Mouse (Mus musculus) ES-E14 (cell line): Measurements from ENCODE around the gene Chrnb1. TPM values are rescaled to one million over a fixed set of nuclear protein-coding genes. Genes with fewer than 3 reads are reported as not detected.

Experiments used
- DNase-seq: peaks from one replicate; pipeline ENCODE4 v3.0.0-alpha.2; 2013; ENCODE audit warnings: low read depth, low spot score
- H3K27ac ChIP-seq: 2 replicates; pipeline ENCODE4 v1.5.1; 2012; ENCODE audit warnings: low read depth, mild to moderate bottlenecking, low read length, moderate library complexity, mixed read lengths; ENCODE audit not compliant: poor library complexity, insufficient read depth, severe bottlenecking
- H3K36me3 ChIP-seq: 2 replicates; pipeline ENCODE4 v1.6.1; 2012; ENCODE audit warnings: mild to moderate bottlenecking, low read length, moderate library complexity, mixed read lengths; ENCODE audit not compliant: control insufficient read depth, poor library complexity, insufficient read depth, severe bottlenecking
- H3K4me1 ChIP-seq, 2 experiments: fragments of 150-350 bp in 1 of 2; sonication (generic) in 1 of 2; 2 replicates each; pipeline ENCODE4 v1.6.1; 2012; ENCODE audit warnings: low read length in 2 of 2, mild to moderate bottlenecking in 1 of 2, mixed read lengths in 1 of 2; ENCODE audit not compliant: control insufficient read depth in 2 of 2, insufficient read depth in 2 of 2, poor library complexity in 1 of 2
- H3K4me3 ChIP-seq, 2 experiments: fragments of 150-350 bp in 1 of 2; sonication (generic) in 1 of 2; 2 replicates each; pipeline ENCODE4 v1.5.1; 2012; ENCODE audit warnings: low read length in 2 of 2, low read depth in 1 of 2, mild to moderate bottlenecking in 1 of 2, mixed read lengths in 1 of 2; ENCODE audit not compliant: insufficient read depth in 1 of 2, poor library complexity in 1 of 2, severe bottlenecking in 1 of 2
- H3K9ac ChIP-seq: 2 replicates; pipeline ENCODE4 v1.6.1; 2012; ENCODE audit warnings: low read depth, mild to moderate bottlenecking, low read length, mixed read lengths; ENCODE audit not compliant: poor library complexity, insufficient read depth, severe bottlenecking
- H3K9me3 ChIP-seq: fragments of 150-350 bp; sonication (generic); 2 replicates; pipeline ENCODE4 v1.6.1; 2012; ENCODE audit warnings: low read depth, mild to moderate bottlenecking, low read length; ENCODE audit not compliant: control insufficient read depth, insufficient read depth
- CHD2 ChIP-seq: IDR thresholded peaks from 2 replicates; pipeline ENCODE4 v1.6.1; 2014; ENCODE audit warnings: mild to moderate bottlenecking, low read depth, low read length, inconsistent platforms
- HCFC1 ChIP-seq: IDR thresholded peaks from 2 replicates; pipeline ENCODE4 v1.6.1; 2012; ENCODE audit warnings: low read length, inconsistent platforms, borderline replicate concordance; ENCODE audit not compliant: insufficient read depth
- MAFK ChIP-seq: IDR thresholded peaks from 2 replicates; pipeline ENCODE4 v1.6.1; 2014; ENCODE audit warnings: mild to moderate bottlenecking, low read depth, low read length, inconsistent platforms; ENCODE audit not compliant: insufficient read depth
- ZC3H11A ChIP-seq: IDR thresholded peaks from 2 replicates; pipeline ENCODE4 v1.6.1; 2012; ENCODE audit warnings: low read depth, mild to moderate bottlenecking, inconsistent platforms, low read length, borderline replicate concordance
- ZNF384 ChIP-seq: IDR thresholded peaks from 2 replicates; pipeline ENCODE4 v1.6.1; 2012; ENCODE audit warnings: low read depth, low read length, inconsistent platforms
- in situ Hi-C, 2 experiments: fragments of 600-800 bp; cut with MboI; formaldehyde crosslinking; loops; one replicate each; pipeline ENCODE4 v1.15.1; 2025; ENCODE audit warnings: low sequenced_read_pairs in 2 of 2, inconsistent platforms in 1 of 2; ENCODE audit not compliant: unreplicated experiment in 2 of 2
- total RNA-seq: library from RNA; depleted of rRNA; stranded (reverse); fragments of 300-350 nt; gene quantifications from 2 replicates; pipeline ENCODE4 v1.2.3, GENCODE M21; 2012

Chrnb1 gene
- total RNA-seq, 1 experiment, result 3.8 TPM

DNA sequence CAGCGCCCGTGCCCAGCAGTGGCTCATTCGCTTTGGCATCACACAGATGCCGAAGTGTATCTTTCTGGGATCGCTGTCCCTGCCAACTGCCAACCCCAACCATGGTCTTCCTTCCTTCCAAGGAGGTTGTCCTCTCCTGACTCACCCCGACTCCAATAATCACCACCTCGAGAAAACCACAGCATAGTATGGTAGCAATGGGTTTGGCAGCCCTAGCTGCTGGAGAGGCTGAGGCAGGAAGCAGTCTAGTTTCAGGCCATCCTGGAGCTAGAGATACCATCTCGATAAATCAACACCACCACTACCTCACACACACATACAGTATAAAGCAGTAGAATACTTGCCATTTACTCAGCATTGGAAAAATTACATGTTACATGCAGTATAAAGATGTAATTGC lies 23.1 kb upstream of the Chrnb1 start:
- in situ Hi-C loops, result no loop called here
- H3K4me3 ChIP-seq, result no peak overlapping the region

DNA sequence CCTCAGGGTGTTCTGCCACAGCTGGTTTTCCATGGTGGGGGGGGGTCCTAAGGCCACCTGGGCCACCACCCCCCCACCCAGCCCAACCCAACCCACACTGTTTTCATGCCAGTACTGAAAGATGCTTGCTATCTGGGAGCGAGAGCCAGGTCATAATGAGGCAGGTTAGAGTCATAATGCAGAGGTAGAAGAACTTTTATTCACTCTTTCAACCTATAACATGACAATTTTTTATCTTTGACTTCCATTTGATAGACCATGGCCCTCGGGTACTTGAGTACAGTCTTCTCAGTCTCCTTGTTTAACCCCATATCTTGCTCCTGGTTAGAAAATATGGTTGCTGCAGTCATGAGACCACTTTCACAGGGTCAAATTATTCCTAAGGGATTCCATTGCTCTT lies 22.6 kb upstream of the Chrnb1 start, which contains the start of gene Spem2:
Spem2 (minus strand) TSS at position 101 of the 400 bp plus-strand sequence.
- Histone ChIP-seq H3K4me3 (peak within 1 kb of the TSS in 1 of 2 experiments; percentile 24; a peak in 1 of 4 replicates), H3K9me3 (no peaks in the 10 kb centered on the region), H3K36me3 (no peaks in the 10 kb centered on the region), H3K27ac (no peak within 1 kb of the TSS), H3K9ac (no peak within 1 kb of the TSS), H3K4me1 (peaks cover 2 to 7% of the 10 kb centered on the region in 2 experiments; a peak in 1 of 4 replicates)
- no peak for TF ChIP-seq MAFK
- no peak for TF ChIP-seq ZC3H11A
- TF ChIP-seq CHD2, result no peak
- no peak for TF ChIP-seq ZNF384
- no peak for TF ChIP-seq HCFC1
- in situ Hi-C loops, result no loop called here
- no peak for DNase-seq

More for the DNA sequence above, 23.1 kb upstream of the Chrnb1 start:
- Histone ChIP-seq H3K36me3 (no peaks in the 10 kb centered on the region), H3K9ac (no peak overlapping the region), H3K9me3 (no peaks in the 10 kb centered on the region), H3K4me1 (peaks cover 2 to 7% of the 10 kb centered on the region in 2 experiments; a peak in 1 of 4 replicates), H3K27ac (no peak overlapping the region)
- TF ChIP-seq HCFC1 (no peak), MAFK (no peak), CHD2 (no peak), ZC3H11A (no peak), ZNF384 (no peak)
- no peak for DNase-seq

DNA sequence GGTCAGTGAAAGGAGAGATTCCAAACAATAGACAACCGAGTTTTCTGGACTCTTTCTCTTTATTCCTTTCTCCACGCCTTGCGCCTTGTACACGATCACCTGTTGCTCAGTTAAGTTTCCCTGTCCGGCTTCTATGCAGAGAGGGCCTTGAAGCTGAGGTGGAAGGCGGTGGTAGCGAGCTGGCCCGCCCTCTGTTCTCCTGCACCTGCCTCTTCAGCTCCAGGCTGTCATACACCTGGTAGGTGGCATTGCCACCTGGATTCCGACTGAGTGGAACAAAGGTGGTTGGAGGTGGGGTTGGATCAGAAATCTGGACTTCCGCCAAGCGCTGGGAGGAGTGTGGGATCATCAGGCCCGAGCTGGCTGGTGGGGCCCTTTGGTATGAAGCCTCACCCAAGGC lies 20.8 kb upstream of the Chrnb1 start:
- Histone ChIP-seq H3K27ac (no peak overlapping the region), H3K9ac (no peak overlapping the region), H3K9me3 (no peaks in the 10 kb centered on the region), H3K36me3 (no peaks in the 10 kb centered on the region), H3K4me1 (peaks cover 2 to 7% of the 10 kb centered on the region in 2 experiments; a peak in 1 of 4 replicates), H3K4me3 (no peak overlapping the region)
- TF ChIP-seq MAFK (no peak), ZC3H11A (no peak), ZNF384 (no peak), CHD2 (no peak), HCFC1 (no peak)
- in situ Hi-C loops, result no loop called here
- DNase-seq, result no peak

DNA sequence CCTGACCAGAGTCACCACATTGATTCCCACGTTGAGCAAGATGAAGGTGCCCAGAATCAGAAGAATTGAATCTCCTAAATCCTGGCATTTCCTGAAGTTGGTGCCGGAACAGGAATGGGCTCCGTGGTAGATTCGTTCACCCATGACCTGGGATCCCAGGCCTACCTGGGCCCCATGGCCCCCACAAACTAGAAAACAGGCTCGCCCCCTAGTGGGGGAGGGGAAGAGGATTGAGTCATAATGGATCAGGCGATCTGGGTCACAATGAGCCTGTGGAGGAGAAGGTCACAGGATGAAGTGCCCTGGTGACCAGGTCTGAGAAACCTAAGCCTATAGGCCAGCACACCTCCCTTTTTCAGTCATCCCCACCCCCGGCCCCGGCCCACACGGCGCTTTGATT lies 19.4 kb upstream of the Chrnb1 start, which contains the start of gene Gm39566:
Gm39566 (minus strand) TSS at position 144 of the 400 bp plus-strand sequence.
- in situ Hi-C loops, result no loop called here
- DNase-seq, result no peak
- no peak within 1 kb of the TSS for H3K9ac ChIP-seq
- no peaks in the 10 kb centered on the region for H3K36me3 ChIP-seq
- no peak for TF ChIP-seq ZC3H11A
- TF ChIP-seq HCFC1, result no peak
- H3K4me3 ChIP-seq, result no peak within 1 kb of the TSS
- H3K9me3 ChIP-seq, result no peaks in the 10 kb centered on the region
- peaks cover 2 to 7% of the 10 kb centered on the region in 2 experiments; a peak in 1 of 4 replicates for H3K4me1 ChIP-seq
- H3K27ac ChIP-seq, result no peak within 1 kb of the TSS

DNA sequence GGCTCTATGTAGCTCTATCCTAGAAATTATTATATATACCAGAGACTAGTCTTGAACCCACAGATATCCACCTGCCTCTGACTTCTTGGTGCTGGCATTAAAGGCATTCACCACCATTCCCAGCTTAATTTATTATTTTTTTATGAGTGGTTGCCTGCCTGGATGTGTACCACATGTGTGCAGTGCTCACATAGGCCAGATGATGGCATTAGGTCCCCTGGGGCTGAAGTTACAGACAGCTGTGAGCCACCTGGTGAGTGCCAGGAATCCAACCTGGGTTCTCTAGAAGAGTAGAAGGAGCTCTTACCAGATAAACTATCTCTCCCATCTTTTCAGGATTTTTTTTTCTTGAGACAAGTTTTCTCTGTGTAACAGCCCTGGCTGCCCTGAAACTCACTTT lies 14.5 kb upstream of the Chrnb1 start:
- Histone ChIP-seq H3K9me3 (no peaks in the 10 kb centered on the region), H3K4me3 (no peak overlapping the region), H3K4me1 (peaks cover 0 to 2% of the 10 kb centered on the region in 2 experiments; a peak in 1 of 4 replicates), H3K27ac (no peak overlapping the region), H3K36me3 (no peaks in the 10 kb centered on the region), H3K9ac (no peak overlapping the region)
- no peak for DNase-seq
- TF ChIP-seq HCFC1 (no peak), ZC3H11A (no peak), ZNF384 (no peak), CHD2 (no peak), MAFK (no peak)
- in situ Hi-C loops, result no loop called here
